Mouse (Mus musculus) heart, embryonic 13.5 days (tissue): ENCODE results near the gene Kif1b. TPM values are rescaled to one million over a fixed set of nuclear protein-coding genes. Genes with fewer than 3 reads are reported as not detected.

ENCODE experiments used
- ATAC-seq: fragments of 200-750 bp; cut with Nextera tagmentation; 2 replicates; pipeline ENCODE4 v1.8.0; 2017; ENCODE audit warnings: moderate TSS enrichment; ENCODE audit not compliant: insufficient number of reproducible peaks, low FRiP score, low TSS enrichment; ENCODE audit errors: extremely low read depth
- H3K27ac ChIP-seq: fragments of 300-500 bp; sonication (generic); replicated peaks from 2 replicates; pipeline ENCODE4 v1.5.1; 2015; ENCODE audit warnings: moderate library complexity, mild to moderate bottlenecking, inconsistent platforms
- H3K27me3 ChIP-seq: fragments of 300-500 bp; sonication (generic); replicated peaks from 2 replicates; pipeline ENCODE4 v1.6.1; 2015; ENCODE audit warnings: mild to moderate bottlenecking, inconsistent platforms
- H3K36me3 ChIP-seq: fragments of 300-500 bp; sonication (generic); 2 replicates; pipeline ENCODE4 v1.6.1; 2015; ENCODE audit warnings: mild to moderate bottlenecking, inconsistent platforms
- H3K4me1 ChIP-seq: fragments of 300-500 bp; sonication (generic); 2 replicates; pipeline ENCODE4 v1.6.1; 2015; ENCODE audit warnings: inconsistent platforms
- H3K4me2 ChIP-seq: fragments of 300-500 bp; sonication (generic); 2 replicates; pipeline ENCODE4 v1.6.1; 2015; ENCODE audit warnings: inconsistent platforms, mild to moderate bottlenecking, moderate library complexity
- H3K4me3 ChIP-seq: fragments of 300-500 bp; sonication (generic); 2 replicates; pipeline ENCODE4 v1.5.1; 2015; ENCODE audit warnings: moderate library complexity, mild to moderate bottlenecking, inconsistent platforms
- H3K9ac ChIP-seq: fragments of 300-500 bp; sonication (generic); 2 replicates; pipeline ENCODE4 v1.6.1; 2015; ENCODE audit warnings: inconsistent platforms, mild to moderate bottlenecking, moderate library complexity
- H3K9me3 ChIP-seq: fragments of 300-500 bp; sonication (generic); 2 replicates; pipeline ENCODE4 v1.6.1; 2016; ENCODE audit warnings: inconsistent platforms
- WGBS: fragments of 180-500 bp; shearing (Covaris S2); methylation state at CpG from one replicate; pipeline ENCODE4 v1.1.7; 2015; ENCODE audit warnings: mixed read lengths; 5-methylcytosine and 5-hydroxymethylcytosine counted together
- polyA plus RNA-seq: library from polyadenylated mRNA; unstranded; fragments of >200 nt; fragmentation: Nextera tagmentation; extraction: Ambion mirVana; gene quantifications from 2 replicates; pipeline ENCODE4 v1.2.1, GENCODE M21; 2015

The Kif1b gene
- polyA plus RNA-seq, 1 experiment from 2014 or later, result 39.9 TPM

DNA sequence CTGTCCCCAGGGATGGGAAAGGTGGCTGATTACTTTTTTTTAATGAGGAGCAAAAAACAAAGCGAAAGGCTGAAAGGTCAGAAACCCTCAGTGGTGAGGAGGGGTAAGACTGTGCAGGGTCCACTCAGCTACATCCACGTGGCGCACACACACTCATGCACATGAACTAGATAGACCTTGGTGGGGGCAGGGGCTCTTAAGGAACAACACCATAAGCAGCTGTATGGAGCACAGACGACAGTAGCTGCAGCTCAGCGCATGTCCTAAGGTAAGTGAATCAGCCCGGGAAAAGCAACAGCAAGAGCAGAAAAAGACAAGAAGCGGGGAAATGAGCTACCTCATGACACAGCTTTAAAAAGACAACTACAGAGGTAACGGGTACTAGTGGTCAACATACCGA is 44.3 kb downstream of the Kif1b start:
- Histone ChIP-seq H3K4me2 (no peak overlapping the region), H3K9ac (no peak overlapping the region), H3K4me1 (peaks cover under 1% of the 10 kb centered on the region; the same call in 1 of the 2 replicates), H3K36me3 (peaks cover 75% of the 10 kb centered on the region), H3K27ac (no peak overlapping the region), H3K27me3 (no peaks in the 10 kb centered on the region), H3K4me3 (no peak overlapping the region), H3K9me3 (no peaks in the 10 kb centered on the region)
- 87% methylated on average over 9 of the region's 9 CpGs for WGBS
- ATAC-seq, result no peak

DNA sequence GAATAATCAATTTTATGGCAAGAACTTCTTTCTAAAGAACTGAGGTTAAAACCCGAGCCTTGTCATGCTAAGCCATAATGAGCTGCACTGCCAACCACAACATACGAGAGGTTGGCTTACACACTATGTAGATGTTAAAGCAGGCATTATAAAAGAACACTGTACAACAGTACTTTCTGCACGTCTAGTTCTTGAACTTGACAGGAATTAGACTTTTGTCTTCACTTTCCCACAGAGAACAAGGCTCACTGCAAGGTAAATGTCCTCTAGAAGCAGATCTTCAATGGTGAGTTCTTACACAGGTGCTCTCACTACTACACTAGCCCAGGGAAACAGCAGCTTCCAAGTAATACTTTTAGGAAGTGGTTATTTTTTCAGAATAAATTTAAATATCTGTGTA is 46.0 kb downstream of the Kif1b start:
- no peak for ATAC-seq
- WGBS, result 69% methylated on average over 3 of the region's 3 CpGs
- peaks cover 73% of the 10 kb centered on the region for H3K36me3 ChIP-seq

DNA sequence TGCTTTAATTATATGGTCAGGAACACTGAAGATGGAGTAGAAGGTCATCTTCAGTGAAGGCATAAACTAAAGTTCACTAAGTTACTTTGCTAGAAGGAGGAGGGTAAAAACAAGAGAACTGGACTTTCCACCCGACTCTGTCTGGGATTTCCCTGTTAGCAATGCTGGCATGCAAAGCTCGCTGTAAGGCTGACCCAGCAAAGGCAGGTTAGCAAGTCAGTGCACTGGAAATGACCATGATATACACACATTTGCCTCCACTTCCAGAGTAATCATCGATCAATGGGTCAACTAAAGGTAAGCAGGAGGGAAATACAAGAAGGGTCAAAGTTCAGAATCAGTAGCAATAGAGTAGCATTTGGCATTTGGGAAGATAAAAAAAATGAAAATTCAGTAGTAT is 46.6 kb downstream of the Kif1b start:
- no peak overlapping the region for H3K27ac ChIP-seq
- ATAC-seq, result no peak
- H3K4me2 ChIP-seq, result no peak overlapping the region
- no peak overlapping the region for H3K9ac ChIP-seq
- no peaks in the 10 kb centered on the region for H3K27me3 ChIP-seq
- peaks cover 73% of the 10 kb centered on the region for H3K36me3 ChIP-seq
- no peak overlapping the region for H3K4me3 ChIP-seq
- H3K4me1 ChIP-seq, result peaks cover 15% of the 10 kb centered on the region
- H3K9me3 ChIP-seq, result no peaks in the 10 kb centered on the region
- WGBS, result 88% methylated on average over 3 of the region's 3 CpGs

More for the DNA sequence above, 46.0 kb downstream of the Kif1b start:
- peaks cover 9% of the 10 kb centered on the region for H3K4me1 ChIP-seq
- no peaks in the 10 kb centered on the region for H3K27me3 ChIP-seq
- H3K9me3 ChIP-seq, result no peaks in the 10 kb centered on the region
- no peak overlapping the region for H3K4me2 ChIP-seq
- no peak overlapping the region for H3K27ac ChIP-seq
- H3K9ac ChIP-seq, result no peak overlapping the region
- H3K4me3 ChIP-seq, result no peak overlapping the region

DNA sequence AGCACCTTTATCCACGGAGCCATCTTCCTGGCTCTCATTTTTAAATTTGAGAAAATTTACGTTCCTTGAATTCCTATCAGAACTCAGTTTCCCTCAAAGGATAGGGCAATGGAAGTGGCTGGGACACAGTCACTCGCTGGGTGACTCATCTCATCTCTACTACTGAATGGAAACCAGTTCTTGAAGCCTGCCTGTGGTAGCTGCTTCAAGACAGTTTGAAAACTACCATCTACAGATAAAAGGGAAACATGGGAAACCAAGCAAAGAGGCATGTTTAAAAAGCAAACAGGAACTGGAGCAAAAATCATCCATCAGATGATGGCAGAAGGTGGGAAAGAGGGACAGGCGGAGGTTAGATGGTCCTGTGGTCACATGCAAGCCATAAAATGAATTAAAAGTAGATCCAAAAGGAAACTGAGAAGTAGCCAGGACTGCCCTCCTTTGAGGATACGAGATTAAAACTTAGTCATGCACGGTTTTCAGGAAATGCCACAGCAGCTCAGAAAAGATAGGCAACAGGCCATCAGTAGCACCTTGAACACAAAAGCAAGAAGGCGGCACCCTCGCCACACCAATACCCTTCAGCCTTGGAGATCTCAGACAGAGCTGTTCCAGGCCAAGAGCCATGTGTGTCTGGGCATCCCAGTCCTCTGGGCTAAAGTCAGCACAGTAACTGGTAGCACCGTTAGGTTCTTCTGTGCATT is 48.0 kb downstream of the Kif1b start:
- Histone ChIP-seq H3K4me3 (no peak overlapping the region), H3K27me3 (no peaks in the 10 kb centered on the region), H3K4me2 (no peak overlapping the region), H3K9me3 (no peaks in the 10 kb centered on the region), H3K9ac (no peak overlapping the region), H3K27ac (no peak overlapping the region), H3K4me1 (peaks cover 29% of the 10 kb centered on the region), H3K36me3 (peaks cover 71% of the 10 kb centered on the region)
- WGBS, result 77% methylated on average over 9 of the region's 9 CpGs
- no peak for ATAC-seq

DNA sequence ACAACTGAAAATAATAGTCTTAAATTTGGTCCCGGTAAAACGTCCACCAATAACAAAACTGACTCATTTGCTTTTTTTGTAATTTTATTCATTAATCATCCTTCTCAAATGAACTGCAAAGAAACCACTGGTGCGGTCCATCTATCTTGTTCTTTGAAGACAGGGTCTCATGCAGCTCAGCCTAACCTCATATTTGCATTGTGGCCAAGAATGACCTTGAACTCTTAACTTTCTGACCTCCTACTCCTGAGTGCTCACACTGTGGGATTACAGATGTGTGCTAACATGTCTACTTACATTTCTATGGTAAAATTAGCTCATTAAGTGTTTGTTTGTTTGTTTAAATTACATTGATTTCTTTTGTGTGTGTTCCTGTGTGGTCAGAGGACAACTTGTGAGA is 48.6 kb downstream of the Kif1b start:
- Histone ChIP-seq H3K4me2 (no peak overlapping the region), H3K4me3 (no peak overlapping the region), H3K36me3 (peaks cover 74% of the 10 kb centered on the region), H3K4me1 (peaks cover 29% of the 10 kb centered on the region), H3K9ac (no peak overlapping the region), H3K27ac (no peak overlapping the region), H3K27me3 (no peaks in the 10 kb centered on the region), H3K9me3 (no peaks in the 10 kb centered on the region)
- ATAC-seq, result no peak
- WGBS, result 86% methylated on average over 3 of the region's 3 CpGs

DNA sequence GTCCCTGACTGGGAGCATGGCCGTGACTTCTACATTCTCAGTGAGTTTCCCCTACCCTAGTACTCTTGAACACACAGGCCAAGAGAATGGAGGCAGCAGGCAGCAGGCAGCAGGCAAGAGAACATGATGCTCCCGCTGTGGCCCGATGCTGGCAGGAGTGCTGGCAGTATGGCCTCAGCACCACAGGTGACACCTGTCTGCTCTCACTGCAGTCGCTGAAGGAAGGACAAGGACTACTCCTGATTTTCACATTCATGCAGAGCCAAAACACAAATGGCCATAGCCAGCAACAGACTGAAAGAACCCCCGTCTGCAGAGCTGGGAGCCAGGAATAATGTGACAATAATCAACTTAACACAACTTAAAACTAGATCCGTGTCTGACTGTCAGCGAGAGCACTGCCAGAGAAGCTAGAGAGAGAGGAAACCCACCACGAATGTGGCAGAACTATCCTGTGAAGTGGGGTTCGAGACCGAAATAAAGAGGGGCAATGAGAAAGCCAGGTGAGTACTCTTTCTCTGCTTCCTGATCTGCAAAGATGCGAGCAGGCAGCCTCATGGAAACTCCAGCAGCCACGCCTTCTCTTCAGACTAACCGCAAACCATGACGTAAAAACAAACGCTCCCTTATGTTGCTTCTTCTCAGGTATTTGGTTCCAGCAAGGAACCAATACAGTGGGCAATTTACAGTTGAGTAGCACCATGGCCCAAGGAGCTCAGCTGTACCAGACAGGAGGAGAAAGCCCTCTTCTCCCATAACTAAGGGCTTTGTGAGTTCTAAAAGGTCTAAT is 50.8 kb downstream of the Kif1b start:
- H3K27ac ChIP-seq, result peak overlapping the region; percentile 77
- H3K4me3 ChIP-seq, result no peak overlapping the region
- no peaks in the 10 kb centered on the region for H3K9me3 ChIP-seq
- ATAC-seq, result no peak
- H3K27me3 ChIP-seq, result no peaks in the 10 kb centered on the region
- H3K4me2 ChIP-seq, result no peak overlapping the region
- H3K4me1 ChIP-seq, result peaks cover 29% of the 10 kb centered on the region
- peak overlapping the region; percentile 33; the same call in 1 of the 2 replicates for H3K9ac ChIP-seq
- H3K36me3 ChIP-seq, result peaks cover 72% of the 10 kb centered on the region
- 91% methylated on average over 15 of the region's 15 CpGs for WGBS

DNA sequence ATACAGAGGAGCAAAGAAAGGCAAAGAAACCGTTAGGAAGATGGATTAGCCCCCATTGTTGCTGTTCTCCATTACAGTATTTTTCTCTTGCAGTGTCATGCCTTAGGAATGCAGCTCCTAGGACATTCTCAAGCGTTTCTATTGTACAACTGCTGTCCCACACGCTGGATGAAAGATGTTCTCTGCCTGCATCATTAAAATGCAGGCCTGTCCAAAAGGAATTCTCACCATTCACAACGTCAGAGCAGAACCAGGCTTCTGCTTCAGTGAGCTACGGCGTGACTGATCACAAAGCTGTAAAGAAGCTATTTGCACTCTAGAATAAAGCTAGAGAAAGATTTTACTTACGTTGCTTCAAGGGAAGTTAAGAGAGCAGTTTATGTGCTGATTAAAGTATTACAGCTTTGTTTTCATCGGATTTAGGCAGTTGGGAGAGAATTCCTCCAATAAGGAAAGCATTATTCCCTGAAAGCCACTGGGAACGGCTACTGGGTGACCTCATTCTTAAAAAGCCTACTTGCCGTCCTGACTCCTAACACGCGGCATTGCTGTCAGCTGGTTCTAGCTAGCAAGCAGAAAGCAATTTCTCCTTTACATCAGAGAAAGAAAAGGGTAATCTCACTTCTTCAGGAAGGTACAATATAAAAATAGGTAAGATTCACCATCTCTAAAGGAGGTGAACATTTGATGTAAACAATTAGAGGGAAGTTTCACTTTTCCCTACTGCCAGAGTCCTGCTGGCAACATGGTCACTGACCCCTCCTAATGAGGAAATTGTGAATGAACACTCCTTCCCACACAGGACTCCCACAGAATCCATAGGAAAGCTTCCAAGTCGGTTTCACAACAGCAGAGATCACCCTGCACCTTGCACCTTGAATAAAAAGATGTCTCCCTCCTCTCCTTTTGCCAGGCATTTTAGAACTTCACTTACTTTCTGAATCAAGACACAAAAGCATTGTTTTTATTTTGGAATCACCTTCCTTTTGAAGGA is 51.9 kb downstream of the Kif1b start:
- Histone ChIP-seq H3K4me2 (peak overlapping the region; percentile 20), H3K4me3 (0 out of 2 replicates have a peak overlapping the region, but pooled peaks have one; percentile 9), H3K27me3 (no peaks in the 10 kb centered on the region), H3K27ac (peak overlapping the region; percentile 77), H3K4me1 (peaks cover 29% of the 10 kb centered on the region), H3K36me3 (peaks cover 74% of the 10 kb centered on the region), H3K9ac (peak overlapping the region; percentile 60), H3K9me3 (no peaks in the 10 kb centered on the region)
- WGBS, result 34% methylated on average over 13 of the region's 13 CpGs
- ATAC-seq, result no peak

DNA sequence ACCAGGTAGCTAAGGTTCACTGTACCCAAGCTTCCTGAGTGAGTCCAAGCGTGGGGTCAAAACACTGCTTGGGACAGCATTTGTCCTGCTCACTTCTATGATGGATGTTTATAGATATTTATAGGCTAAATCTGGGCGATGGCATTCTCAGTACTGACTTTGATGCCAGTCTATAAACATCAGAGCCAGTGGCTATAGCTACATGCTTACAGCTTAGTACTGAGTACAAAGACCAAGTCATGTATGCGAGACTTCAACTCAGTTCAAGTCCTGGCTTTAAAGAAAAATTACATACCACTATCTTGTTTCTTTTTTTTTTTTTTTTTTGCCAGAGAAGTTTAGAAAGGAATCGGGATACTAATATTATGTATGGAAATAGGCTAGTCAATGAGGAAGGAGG is 52.7 kb downstream of the Kif1b start:
- no peak for ATAC-seq

DNA sequence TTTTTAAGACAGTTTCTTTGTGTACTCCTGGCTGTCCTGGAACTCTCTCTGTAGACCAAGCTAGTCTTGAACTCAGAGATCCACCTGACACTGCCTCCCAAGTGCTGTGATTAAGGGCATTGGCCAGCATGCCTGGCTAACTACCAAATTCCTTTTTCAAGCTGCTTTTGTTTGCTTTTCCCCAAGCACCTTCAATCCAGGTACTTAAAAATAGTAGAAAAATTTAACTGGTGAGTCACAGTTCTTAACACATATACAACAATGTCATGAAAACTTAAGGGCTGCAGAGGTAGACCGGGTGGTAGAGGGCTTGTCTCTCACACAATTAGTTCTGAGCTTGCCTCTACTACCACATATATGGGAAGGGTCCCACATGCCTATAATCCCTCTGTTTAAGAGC is 58.2 kb downstream of the Kif1b start:
- H3K4me2 ChIP-seq, result no peak overlapping the region
- no peak overlapping the region for H3K9ac ChIP-seq
- H3K9me3 ChIP-seq, result no peaks in the 10 kb centered on the region
- H3K4me1 ChIP-seq, result no peaks in the 10 kb centered on the region
- H3K36me3 ChIP-seq, result peaks cover 96% of the 10 kb centered on the region
- H3K27ac ChIP-seq, result no peak overlapping the region
- H3K4me3 ChIP-seq, result no peak overlapping the region
- no peaks in the 10 kb centered on the region for H3K27me3 ChIP-seq
- WGBS, result 84% methylated on average over 1 of the region's 1 CpGs
- no peak for ATAC-seq

More for the DNA sequence above, 52.7 kb downstream of the Kif1b start:
- H3K4me1 ChIP-seq, result peaks cover 29% of the 10 kb centered on the region
- no peaks in the 10 kb centered on the region for H3K9me3 ChIP-seq
- H3K27ac ChIP-seq, result peak overlapping the region; percentile 77
- H3K36me3 ChIP-seq, result peaks cover 79% of the 10 kb centered on the region
- WGBS, result 76% methylated on average over 4 of the region's 4 CpGs
- H3K4me3 ChIP-seq, result no peak overlapping the region
- H3K27me3 ChIP-seq, result no peaks in the 10 kb centered on the region
- H3K9ac ChIP-seq, result peak overlapping the region; percentile 60
- H3K4me2 ChIP-seq, result peak overlapping the region; percentile 20; the same call in 1 of the 2 replicates

DNA sequence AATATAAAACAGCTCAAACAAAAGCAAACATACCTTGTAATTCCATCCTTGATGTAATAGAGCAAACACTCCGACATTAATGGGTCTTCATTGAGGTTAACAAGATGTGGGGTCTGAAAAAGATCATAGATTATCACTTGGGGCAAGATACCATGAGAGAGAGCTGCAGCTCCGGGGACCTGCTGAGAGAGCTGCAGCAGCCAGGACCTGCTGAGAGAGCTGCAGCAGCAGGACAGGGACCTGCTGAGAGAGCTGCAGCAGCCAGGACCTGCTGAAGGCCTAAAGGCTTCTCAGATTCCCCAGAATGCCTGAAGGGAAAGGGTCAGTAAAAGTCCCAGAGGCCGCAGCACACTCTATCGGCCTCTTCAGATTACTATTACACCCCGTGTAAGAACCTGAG is 59.7 kb downstream of the Kif1b start:
- Histone ChIP-seq H3K4me2 (no peak overlapping the region), H3K4me1 (no peaks in the 10 kb centered on the region), H3K27me3 (no peaks in the 10 kb centered on the region), H3K9ac (no peak overlapping the region), H3K36me3 (peaks cover 96% of the 10 kb centered on the region), H3K27ac (no peak overlapping the region), H3K4me3 (no peak overlapping the region), H3K9me3 (no peaks in the 10 kb centered on the region)
- 78% methylated on average over 5 of the region's 5 CpGs for WGBS
- ATAC-seq, result no peak

DNA sequence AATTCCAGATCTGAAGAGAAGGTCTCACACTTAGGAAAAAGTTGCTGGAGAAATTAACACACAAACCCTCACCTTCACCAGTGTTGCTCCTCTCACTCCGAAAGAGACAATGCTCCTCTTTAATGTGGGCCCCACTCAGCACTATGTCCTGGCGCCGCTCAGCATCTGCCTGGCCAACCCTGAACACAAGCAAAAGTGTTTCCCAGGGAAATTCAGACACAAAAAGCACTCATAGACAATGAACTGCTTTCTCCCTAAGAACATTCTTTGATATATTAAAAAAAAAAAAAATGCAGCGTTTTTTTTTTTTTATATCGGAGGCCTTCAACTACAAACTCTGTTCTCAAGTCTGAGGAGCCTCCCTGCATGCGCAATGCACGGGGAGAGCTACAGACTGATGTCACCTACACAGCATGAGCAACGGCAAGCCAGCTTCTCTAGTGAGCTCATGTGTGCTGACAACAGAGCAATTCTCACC is 60.3 kb downstream of the Kif1b start:
- Histone ChIP-seq H3K27me3 (no peaks in the 10 kb centered on the region), H3K27ac (no peak overlapping the region), H3K4me3 (no peak overlapping the region), H3K36me3 (peaks cover 95% of the 10 kb centered on the region), H3K4me2 (no peak overlapping the region), H3K9me3 (no peaks in the 10 kb centered on the region), H3K4me1 (no peaks in the 10 kb centered on the region), H3K9ac (no peak overlapping the region)
- WGBS, result 80% methylated on average over 8 of the region's 8 CpGs
- no peak for ATAC-seq
